Mouse (Mus musculus): ENCODE results near the gene Gm28308. TPM values are rescaled to one million over a fixed set of nuclear protein-coding genes. Genes with fewer than 3 reads are reported as not detected.

The Gm28308 gene
- total and polyA plus RNA-seq, 3 experiments = not detected

DNA sequence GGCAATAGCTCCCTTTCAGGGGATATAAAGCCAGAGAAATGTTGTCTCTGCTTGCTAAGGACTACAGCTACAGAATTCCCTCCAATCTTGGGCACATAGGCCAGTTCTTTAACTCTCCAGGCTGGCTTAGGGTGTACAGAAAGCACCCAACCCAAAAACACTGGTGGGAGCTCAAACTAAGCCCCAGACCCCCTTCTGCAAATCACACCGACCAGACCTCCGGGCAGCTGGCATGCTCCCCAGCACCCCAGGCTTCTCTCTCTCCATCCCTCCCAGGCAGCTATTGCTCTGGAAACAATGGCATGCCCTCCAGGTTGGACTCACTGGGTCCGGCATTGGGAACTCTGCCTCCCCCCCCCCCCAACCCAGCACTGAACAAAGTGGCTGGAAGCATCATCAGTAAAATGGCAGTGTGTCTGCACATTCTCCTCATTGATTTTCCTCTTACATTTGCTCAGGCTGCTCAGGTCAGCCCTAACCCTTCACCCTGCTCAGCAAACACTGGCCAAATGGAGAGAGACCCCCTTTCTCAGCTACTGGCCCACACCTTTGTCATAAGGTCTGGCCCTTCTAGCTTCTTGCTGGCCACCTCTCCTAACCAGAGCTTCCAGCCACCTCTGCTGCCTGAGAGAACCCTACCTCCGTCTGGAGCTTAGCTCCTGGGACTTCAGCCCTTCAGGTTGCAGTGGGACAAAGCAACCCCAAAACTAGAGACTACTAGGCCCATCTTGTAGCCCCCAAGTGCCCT, 34.0 kb downstream of the Gm28308 start:
- H3K27me3 ChIP-seq (ENCODE audit: control insufficient read depth in 1 of 2, insufficient read depth in 2 of 2, low read length in 2 of 2) = no peaks in the 10 kb centered on the region
- H3K9ac ChIP-seq (ENCODE audit: control insufficient read depth, low read depth, low read length, poor library complexity, severe bottlenecking) = no peak overlapping the region
- TF ChIP-seq ETS1 (IDR thresholded peaks at IDR 0.05; ENCODE audit: low read depth, low read length) = no peak
- no peak for TF ChIP-seq NRF1 (IDR thresholded peaks at IDR 0.05; ENCODE audit: insufficient read depth, low read depth, low read length, poor library complexity, severe bottlenecking)
- no peak for TF ChIP-seq TBP (IDR thresholded peaks at IDR 0.05; ENCODE audit: low read depth, low read length)
- no peak for TF ChIP-seq ZNF384 (IDR thresholded peaks at IDR 0.05; ENCODE audit: low read depth, low read length)
- no peak for TF ChIP-seq BHLHE40 (IDR thresholded peaks at IDR 0.05; ENCODE audit: borderline replicate concordance, low read depth, low read length)
- no peak for TF ChIP-seq POLR2AphosphoS2 (IDR thresholded peaks at IDR 0.05; ENCODE audit: low read length)
- no peak for TF ChIP-seq HCFC1 (IDR thresholded peaks at IDR 0.05; ENCODE audit: low read depth, low read length)
- TF ChIP-seq SMC3 (IDR thresholded peaks at IDR 0.05; ENCODE audit: low read depth, low read length) = no peak
- TF ChIP-seq MAX (IDR thresholded peaks at IDR 0.05; ENCODE audit: low read length) = no peak
- no peak for TF ChIP-seq SIN3A (IDR thresholded peaks at IDR 0.05; ENCODE audit: low read length)
- no peak for TF ChIP-seq ZKSCAN1 (IDR thresholded peaks at IDR 0.05; ENCODE audit: low read depth, low read length)
- no peak for TF ChIP-seq JUND (IDR thresholded peaks at IDR 0.05; ENCODE audit: low read depth, low read length)
- TF ChIP-seq ZC3H11A (IDR thresholded peaks at IDR 0.05; ENCODE audit: low read depth, low read length) = no peak
- no peak for TF ChIP-seq KAT2A (conservative IDR thresholded peaks at IDR 0.05; ENCODE audit: low read depth, low read length)
- no peak for TF ChIP-seq CHD2 (IDR thresholded peaks at IDR 0.05; ENCODE audit: low read length)
- no peak for TF ChIP-seq E2F4 (IDR thresholded peaks at IDR 0.05; ENCODE audit: borderline replicate concordance, low read depth, low read length)
- H3K36me3 ChIP-seq (ENCODE audit: control insufficient read depth in 1 of 2, insufficient read depth in 2 of 2, low read length in 2 of 2) = no peaks in the 10 kb centered on the region
- no peaks in the 10 kb centered on the region for H3K9me3 ChIP-seq (replicated peaks; ENCODE audit: insufficient read depth, low read length)
- DNase-seq (ENCODE audit: low read depth, low spot score) = no peak
- no peak overlapping the region for H3K27ac ChIP-seq (ENCODE audit: control insufficient read depth, low read depth, low read length)
- no peak overlapping the region for H3K4me3 ChIP-seq (ENCODE audit: control insufficient read depth in 1 of 2, insufficient read depth in 1 of 2, low read depth in 2 of 2, low read length in 2 of 2)
- no peaks in the 10 kb centered on the region for H3K79me2 ChIP-seq (ENCODE audit: control insufficient read depth, insufficient read depth, low read length, poor library complexity)
- no peaks in the 10 kb centered on the region for H3K4me1 ChIP-seq (ENCODE audit: control insufficient read depth in 1 of 2, insufficient read depth in 2 of 2, low read length in 2 of 2)

- Histone ChIP-seq H3K4me1 (ENCODE audit: control insufficient read depth in 1 of 2, insufficient read depth in 2 of 2, low read length in 2 of 2) (no peaks in the 10 kb centered on the region), H3K79me2 (ENCODE audit: control insufficient read depth, insufficient read depth, low read length, poor library complexity) (no peaks in the 10 kb centered on the region), H3K27me3 (ENCODE audit: control insufficient read depth in 1 of 2, insufficient read depth in 2 of 2, low read length in 2 of 2) (no peaks in the 10 kb centered on the region), H3K9me3 (replicated peaks; ENCODE audit: insufficient read depth, low read length) (no peaks in the 10 kb centered on the region), H3K27ac (ENCODE audit: control insufficient read depth, low read depth, low read length) (no peak overlapping the region), H3K36me3 (ENCODE audit: control insufficient read depth in 1 of 2, insufficient read depth in 2 of 2, low read length in 2 of 2) (no peaks in the 10 kb centered on the region), H3K9ac (ENCODE audit: control insufficient read depth, low read depth, low read length, poor library complexity, severe bottlenecking) (no peak overlapping the region), H3K4me3 (ENCODE audit: control insufficient read depth in 1 of 2, insufficient read depth in 1 of 2, low read depth in 2 of 2, low read length in 2 of 2) (no peak overlapping the region)
- DNase-seq (ENCODE audit: low read depth, low spot score) = no peak
- TF ChIP-seq POLR2A (IDR thresholded peaks at IDR 0.05; ENCODE audit: control insufficient read depth in 1 of 2, insufficient read depth in 1 of 2, low read depth in 1 of 2, low read length in 2 of 2, poor library complexity in 1 of 2) (no peak), CTCF (IDR thresholded peaks at IDR 0.05 in 2 of 3, conservative IDR thresholded peaks at IDR 0.05 in 1 of 3; ENCODE audit: control insufficient read depth in 1 of 3, insufficient read depth in 1 of 3, low read depth in 2 of 3, low read length in 3 of 3, poor library complexity in 1 of 3, severe bottlenecking in 1 of 3) (no peak), CHD1 (IDR thresholded peaks at IDR 0.05; ENCODE audit: low read depth, low read length) (no peak), ZKSCAN1 (IDR thresholded peaks at IDR 0.05; ENCODE audit: low read depth, low read length) (no peak), USF2 (IDR thresholded peaks at IDR 0.05; ENCODE audit: borderline replicate concordance in 1 of 2, insufficient read depth in 1 of 2, low read depth in 1 of 2, low read length in 2 of 2) (no peak), USF1 (IDR thresholded peaks at IDR 0.05; ENCODE audit: low read depth, low read length) (no peak), ZMIZ1 (IDR thresholded peaks at IDR 0.05; ENCODE audit: low read depth, low read length) (no peak), ZC3H11A (IDR thresholded peaks at IDR 0.05; ENCODE audit: low read depth, low read length) (no peak), POLR2AphosphoS2 (IDR thresholded peaks at IDR 0.05; ENCODE audit: low read length) (no peak), BHLHE40 (IDR thresholded peaks at IDR 0.05; ENCODE audit: borderline replicate concordance, low read depth, low read length) (no peak), ZNF384 (IDR thresholded peaks at IDR 0.05; ENCODE audit: low read depth, low read length) (no peak), GATA1 (IDR thresholded peaks at IDR 0.05; ENCODE audit: low read depth, low read length) (no peak), MYB (IDR thresholded peaks at IDR 0.05; ENCODE audit: low read depth, low read length) (no peak), TCF12 (IDR thresholded peaks at IDR 0.05; ENCODE audit: low read depth, low read length) (no peak), EP300 (IDR thresholded peaks at IDR 0.05; ENCODE audit: low read depth in 1 of 2, low read length in 2 of 2) (no peak), RCOR1 (IDR thresholded peaks at IDR 0.05; ENCODE audit: low read depth, low read length) (no peak), MYC (IDR thresholded peaks at IDR 0.05; ENCODE audit: low read depth, low read length) (no peak), HCFC1 (IDR thresholded peaks at IDR 0.05; ENCODE audit: low read depth, low read length) (no peak), KAT2A (conservative IDR thresholded peaks at IDR 0.05; ENCODE audit: low read depth, low read length) (no peak), ETS1 (IDR thresholded peaks at IDR 0.05; ENCODE audit: low read depth, low read length) (no peak)
Measured at GRCm38 (mm10) chr6:52177806-52178205, 35.3 kb downstream of the Gm28308 start.
